In the genomic region with DNA sequence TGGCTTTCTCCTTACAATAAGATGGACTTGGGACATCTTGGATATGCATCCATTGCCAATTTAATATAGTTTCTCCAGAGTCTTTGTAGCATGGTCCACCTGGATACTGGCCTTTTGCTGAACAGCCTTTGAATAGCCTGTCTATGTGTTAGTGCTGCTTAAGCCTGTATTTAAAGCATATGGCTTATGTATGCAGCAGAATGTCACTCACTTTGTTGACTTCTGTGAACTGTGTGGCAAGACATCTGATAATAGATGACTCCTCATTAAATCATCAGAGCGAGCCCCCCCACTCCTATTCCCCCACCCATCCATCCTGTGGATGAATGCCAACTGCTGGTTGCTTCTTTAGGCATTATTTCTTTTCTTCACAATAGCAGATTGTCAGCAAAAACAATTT, we compare ENCODE assay signal across 25 mouse cellular contexts.
DNase-seq lines count a peak whose midpoint lies in the region; ATAC-seq and TF ChIP-seq lines count a peak whose summit lies in the region.
"Had no signal": no experiment of that assay in that cellular context is flagged by ENCODE, and none has a peak within 500 bp of the region (broad histone marks: within the 10 kb centered on the region; RNA-seq: fewer than 3 reads in every experiment).

No protein-coding gene starts in this region.

- intact Hi-C loops in gastrocnemius, postnatal 14 days (cut with DNase I; ENCODE audit: low total_unique reads), result no loop called here

- peaks cover 17% of the 10 kb centered on the region; the same call in 1 of the 2 replicates for H3K4me1 ChIP-seq in embryonic facial prominence, embryonic 12.5 days
- H3K4me1 ChIP-seq in embryonic facial prominence, embryonic 10.5 days, result peaks cover 16% of the 10 kb centered on the region
- H3K4me1 ChIP-seq in lung, embryonic 15.5 days, result peaks cover 4% of the 10 kb centered on the region; the same call in 1 of the 2 replicates
- H3K4me1 ChIP-seq in lung, postnatal 0 days (ENCODE audit: insufficient read depth, low read depth, low read length), result no peaks in the 10 kb centered on the region
- H3K4me1 ChIP-seq: forebrain, embryonic 13.5 days had no signal

- H3K27me3 ChIP-seq in embryonic facial prominence, embryonic 12.5 days, result no peaks in the 10 kb centered on the region
- no peaks in the 10 kb centered on the region for H3K27me3 ChIP-seq in embryonic facial prominence, embryonic 10.5 days (replicated peaks; ENCODE audit: low read depth, poor library complexity, severe bottlenecking)
- H3K27me3 ChIP-seq in lung, embryonic 15.5 days, result no peaks in the 10 kb centered on the region
- H3K27me3 ChIP-seq in lung, postnatal 0 days (replicated peaks; ENCODE audit: insufficient read depth, low read length), result no peaks in the 10 kb centered on the region
- H3K27me3 ChIP-seq: CH12.LX; forebrain, embryonic 13.5 days; forebrain, embryonic 15.5 days; Patski had no signal

- no peak for ATAC-seq in embryonic facial prominence, embryonic 12.5 days (ENCODE audit: insufficient number of reproducible peaks, insufficient read depth, low FRiP score, low TSS enrichment)
- peak; percentile 79; the same call in 1 of the 2 replicates for ATAC-seq in lung, embryonic 15.5 days (ENCODE audit: borderline replicate concordance, extremely low read depth, low FRiP score, low TSS enrichment)
- ATAC-seq in lung, postnatal 0 days, result peak; percentile 32; the same call in 1 of the 2 replicates
- ATAC-seq: activated CD4-positive, CD25-positive, alpha-beta regulatory T cell, adult 4 months; CD4-positive, CD25-positive, alpha-beta regulatory T cell, adult 4 months; forebrain, embryonic 13.5 days; forebrain, embryonic 15.5 days; Patski had no signal

- no peak for TF ChIP-seq CTCF in lung, postnatal 0 days (IDR thresholded peaks at IDR 0.05)

- H3K9me3 ChIP-seq in embryonic facial prominence, embryonic 12.5 days, result no peaks in the 10 kb centered on the region
- no peaks in the 10 kb centered on the region for H3K9me3 ChIP-seq in embryonic facial prominence, embryonic 10.5 days
- no peaks in the 10 kb centered on the region for H3K9me3 ChIP-seq in lung, embryonic 15.5 days
- no peaks in the 10 kb centered on the region for H3K9me3 ChIP-seq in lung, postnatal 0 days (ENCODE audit: low read length)
- H3K9me3 ChIP-seq: forebrain, embryonic 13.5 days; forebrain, embryonic 15.5 days had no signal

- no peak overlapping the region for H3K4me3 ChIP-seq in embryonic facial prominence, embryonic 12.5 days
- no peak overlapping the region for H3K4me3 ChIP-seq in embryonic facial prominence, embryonic 10.5 days
- H3K4me3 ChIP-seq in lung, embryonic 15.5 days, result no peak overlapping the region
- no peak overlapping the region for H3K4me3 ChIP-seq in lung, postnatal 0 days (ENCODE audit: low read depth, low read length)
- H3K4me3 ChIP-seq: forebrain, embryonic 13.5 days; forebrain, embryonic 15.5 days had no signal

- H3K4me2 ChIP-seq in embryonic facial prominence, embryonic 12.5 days (replicated peaks), result no peak overlapping the region
- no peak overlapping the region for H3K4me2 ChIP-seq in lung, embryonic 15.5 days
- H3K4me2 ChIP-seq in lung, postnatal 0 days (replicated peaks; ENCODE audit: low read depth, low read length), result no peak overlapping the region
- H3K4me2 ChIP-seq: forebrain, embryonic 13.5 days; forebrain, embryonic 15.5 days had no signal

- H3K36me3 ChIP-seq in embryonic facial prominence, embryonic 12.5 days, result no peaks in the 10 kb centered on the region
- H3K36me3 ChIP-seq in embryonic facial prominence, embryonic 10.5 days (replicated peaks), result no peaks in the 10 kb centered on the region
- no peaks in the 10 kb centered on the region for H3K36me3 ChIP-seq in lung, embryonic 15.5 days
- no peaks in the 10 kb centered on the region for H3K36me3 ChIP-seq in lung, postnatal 0 days (ENCODE audit: insufficient read depth, low read length)
- H3K36me3 ChIP-seq: forebrain, embryonic 15.5 days; G1E had no signal

- TF ChIP-seq EP300 in lung, postnatal 0 days (IDR thresholded peaks at IDR 0.05), result 0 out of 2 replicates have a peak, but pooled peaks have one; percentile 15

- no peak for DNase-seq in embryonic facial prominence, embryonic 10.5 days (ENCODE audit: low spot score)
- no peak for DNase-seq in lung, adult 18-20 months
- peak; percentile 25 for DNase-seq in lung, postnatal 0 days (ENCODE audit: low spot score)
- no peak for DNase-seq in lung, postnatal 4 days
- DNase-seq in gastrocnemius, postnatal 14 days, result no peak
- DNase-seq: adrenal gland, adult 8-10 months; adrenal gland, postnatal 14 days; adrenal gland, postnatal 36 days; B cell, adult 2 months; cerebellum, adult 11-12 months; cerebellum, adult 2 months; cerebellum, adult 9-10 months; cerebellum, postnatal 10 days; cerebellum, postnatal 25 days; embryo, embryonic 11 days; forebrain, postnatal 0 days had no signal

- H3K9ac ChIP-seq in embryonic facial prominence, embryonic 12.5 days, result no peak overlapping the region
- no peak overlapping the region for H3K9ac ChIP-seq in lung, embryonic 15.5 days
- no peak overlapping the region for H3K9ac ChIP-seq in lung, postnatal 0 days (replicated peaks; ENCODE audit: low read depth)
- H3K9ac ChIP-seq: forebrain, embryonic 13.5 days; forebrain, embryonic 15.5 days; forebrain, postnatal 0 days had no signal

- 0 out of 2 replicates have a peak overlapping the region, but pooled peaks have one; percentile 11 for H3K27ac ChIP-seq in embryonic facial prominence, embryonic 12.5 days
- H3K27ac ChIP-seq in embryonic facial prominence, embryonic 10.5 days (replicated peaks), result no peak overlapping the region
- no peak overlapping the region for H3K27ac ChIP-seq in lung, embryonic 15.5 days
- H3K27ac ChIP-seq in lung, postnatal 0 days (ENCODE audit: low read length), result no peak overlapping the region
- H3K27ac ChIP-seq: forebrain, embryonic 13.5 days; forebrain, embryonic 15.5 days had no signal

- 44% methylated on average over 1 of the region's 1 CpGs for WGBS in embryonic facial prominence, embryonic 12.5 days
- 70% methylated on average over 1 of the region's 1 CpGs for WGBS in embryonic facial prominence, embryonic 10.5 days
- WGBS in lung, embryonic 15.5 days, result 33% methylated on average over 1 of the region's 1 CpGs
- WGBS in lung, postnatal 0 days, result 24% methylated on average over 1 of the region's 1 CpGs
